Mouse (Mus musculus): ENCODE measurements around the gene Oit3.

Gene Oit3

GRCm38 (mm10) chr10:59441735-59442134 lies at the start of gene Oit3:
Gene Oit3, minus strand, starts transcription at chr10:59441778.
- peak; percentile 100 for TF ChIP-seq GATA4 (IDR thresholded peaks at IDR 0.05; ENCODE audit: insufficient replicate concordance, low read length)

GRCm38 (mm10) chr10:59490920-59491319 lies 49.3 kb upstream of the Oit3 start:
- no peak for TF ChIP-seq GATA4 (IDR thresholded peaks at IDR 0.05; ENCODE audit: insufficient replicate concordance, low read length)

- TF ChIP-seq GATA4 (IDR thresholded peaks at IDR 0.05; ENCODE audit: insufficient replicate concordance, low read length) = no peak
Measured at GRCm38 (mm10) chr10:59489411-59489810, 47.8 kb upstream of the Oit3 start.

- TF ChIP-seq GATA4 (IDR thresholded peaks at IDR 0.05; ENCODE audit: insufficient replicate concordance, low read length) = no peak
Measured at GRCm38 (mm10) chr10:59487351-59487750, 45.8 kb upstream of the Oit3 start.

- TF ChIP-seq GATA4 (IDR thresholded peaks at IDR 0.05; ENCODE audit: insufficient replicate concordance, low read length) = no peak
Measured at GRCm38 (mm10) chr10:59484318-59484717, 42.7 kb upstream of the Oit3 start.

- no peak for TF ChIP-seq GATA4 (IDR thresholded peaks at IDR 0.05; ENCODE audit: insufficient replicate concordance, low read length)
Measured at GRCm38 (mm10) chr10:59481381-59481780, 39.8 kb upstream of the Oit3 start.

GRCm38 (mm10) chr10:59470451-59470850 lies 28.9 kb upstream of the Oit3 start:
- no peak for TF ChIP-seq GATA4 (IDR thresholded peaks at IDR 0.05; ENCODE audit: insufficient replicate concordance, low read length)

GRCm38 (mm10) chr10:59467297-59467696 lies 25.7 kb upstream of the Oit3 start:
- TF ChIP-seq GATA4 (IDR thresholded peaks at IDR 0.05; ENCODE audit: insufficient replicate concordance, low read length) = no peak

GRCm38 (mm10) chr10:59466626-59467025 lies 25.0 kb upstream of the Oit3 start:
- no peak for TF ChIP-seq GATA4 (IDR thresholded peaks at IDR 0.05; ENCODE audit: insufficient replicate concordance, low read length)

GRCm38 (mm10) chr10:59465546-59465945 lies 24.0 kb upstream of the Oit3 start:
- no peak for TF ChIP-seq GATA4 (IDR thresholded peaks at IDR 0.05; ENCODE audit: insufficient replicate concordance, low read length)

GRCm38 (mm10) chr10:59462307-59462706 lies 20.7 kb upstream of the Oit3 start:
- no peak for TF ChIP-seq GATA4 (IDR thresholded peaks at IDR 0.05; ENCODE audit: insufficient replicate concordance, low read length)

GRCm38 (mm10) chr10:59459767-59460166 lies 18.2 kb upstream of the Oit3 start:
- no peak for TF ChIP-seq GATA4 (IDR thresholded peaks at IDR 0.05; ENCODE audit: insufficient replicate concordance, low read length)

- TF ChIP-seq GATA4 (IDR thresholded peaks at IDR 0.05; ENCODE audit: insufficient replicate concordance, low read length) = no peak
Measured at GRCm38 (mm10) chr10:59454631-59455030, 13.1 kb upstream of the Oit3 start.

GRCm38 (mm10) chr10:59451839-59452238 lies 10.3 kb upstream of the Oit3 start:
- TF ChIP-seq GATA4 (IDR thresholded peaks at IDR 0.05; ENCODE audit: insufficient replicate concordance, low read length) = no peak; the same call in 1 of the 2 replicates

GRCm38 (mm10) chr10:59447546-59447945 lies 6.0 kb upstream of the Oit3 start:
- 0 out of 2 replicates have a peak, but pooled peaks have one; percentile 19 for TF ChIP-seq GATA4 (IDR thresholded peaks at IDR 0.05; ENCODE audit: insufficient replicate concordance, low read length)

GRCm38 (mm10) chr10:59446911-59447437 lies 5.4 kb upstream of the Oit3 start:
- peak; percentile 79; the same call in 1 of the 2 replicates for TF ChIP-seq GATA4 (IDR thresholded peaks at IDR 0.05; ENCODE audit: insufficient replicate concordance, low read length)

- TF ChIP-seq GATA4 (IDR thresholded peaks at IDR 0.05; ENCODE audit: insufficient replicate concordance, low read length) = no peak
Measured at GRCm38 (mm10) chr10:59444635-59445034, 3.1 kb upstream of the Oit3 start.
